Mouse (Mus musculus): ENCODE results near the gene Ptch1.

- no peak for TF ChIP-seq CTCF (IDR thresholded peaks at IDR 0.05; ENCODE audit: borderline replicate concordance, insufficient read depth, low read depth, low read length)
- no peak for TF ChIP-seq POLR2A (IDR thresholded peaks at IDR 0.05; ENCODE audit: borderline replicate concordance, insufficient read depth, low read length)
These were observed 2.9 kb downstream of the Ptch1 start for GRCm38 (mm10) chr13:63570456-63570855.
